Comparison of ENCODE assay signal across 8 mouse cellular contexts in genomic region chr11:100759611-100760233, GRCm38 (mm10). TPM values are rescaled to one million over a fixed set of nuclear protein-coding genes. Genes with fewer than 3 reads are reported as not detected.
DNase-seq lines count a peak whose midpoint lies in the region; ATAC-seq and TF ChIP-seq lines count a peak whose summit lies in the region.

Kcnh4 (minus strand) TSS chr11:100759942.

- H3K9ac ChIP-seq in CH12.LX (ENCODE audit: insufficient read depth, low read depth): peak within 1 kb of the TSS; percentile 20; the same call in 1 of the 2 replicates
- H3K9ac ChIP-seq in forebrain, embryonic 11.5 days (ENCODE audit: low read length): peak within 1 kb of the TSS; percentile 45

- H3K79me2 ChIP-seq in CH12.LX (replicated peaks; ENCODE audit: control insufficient read depth, extremely low read depth, insufficient read depth, poor library complexity, severe bottlenecking): no peaks in the 10 kb centered on the region

- H3K27me3 ChIP-seq in CH12.LX (replicated peaks): peaks cover 12% of the 10 kb centered on the region
- peaks cover 13% of the 10 kb centered on the region for H3K27me3 ChIP-seq in forebrain, embryonic 11.5 days (ENCODE audit: control insufficient read depth, insufficient read depth, low read length)

- dilution Hi-C loops in CH12.LX (cut with MboI; ENCODE audit: extremely low pct_ligation_motif_present, extremely low pct_unique_long_range_greater_than_20kb, low sequenced_read_pairs): no loop called here

- peak; percentile 93 for DNase-seq in CH12.LX (ENCODE audit: extremely low read depth)
- DNase-seq in adrenal gland, postnatal 14 days: peak; percentile 81
- DNase-seq in forebrain, embryonic 11.5 days (ENCODE audit: low spot score): peak; percentile 72
- peak; percentile 84 to 88 for DNase-seq in left cerebral cortex, postnatal 10 days (ENCODE audit: extremely low spot score in 1 of 2, low spot score in 2 of 2)
- DNase-seq in right cerebral cortex, postnatal 25 days: peak; percentile 84
- DNase-seq in adipocyte (ENCODE audit: low spot score): no peak

- H3K4me2 ChIP-seq in CH12.LX (ENCODE audit: insufficient read depth, low read depth, poor library complexity, severe bottlenecking): peak within 1 kb of the TSS; percentile 86
- H3K4me2 ChIP-seq in forebrain, embryonic 11.5 days (ENCODE audit: low read depth, low read length, severe bottlenecking): peak within 1 kb of the TSS; percentile 83

- TF ChIP-seq CTCF in CH12.LX (conservative IDR thresholded peaks at IDR 0.05 in 1 of 2, IDR thresholded peaks at IDR 0.05 in 1 of 2; ENCODE audit: low read depth in 2 of 2, low read length in 2 of 2): peak in 1 of 2 experiments; percentile 67; a peak in 2 of 4 replicates

- peak within 1 kb of the TSS; percentile 8; the same call in 1 of the 2 replicates for H3K27ac ChIP-seq in CH12.LX (ENCODE audit: insufficient read depth, low read depth)
- no peak within 1 kb of the TSS for H3K27ac ChIP-seq in forebrain, embryonic 11.5 days (ENCODE audit: low read depth, low read length)

- intact Hi-C loops in left cerebral cortex, postnatal 10 days (cut with DNase I): loop anchor here (2.0 to 10.0 kb wide), 2 partner anchors 45 to 195 kb away; no protein-coding TSS in a partner anchor

- no peaks in the 10 kb centered on the region for H3K9me3 ChIP-seq in CH12.LX (replicated peaks; ENCODE audit: low read length)
- H3K9me3 ChIP-seq in forebrain, embryonic 11.5 days (ENCODE audit: control insufficient read depth, low read length): no peaks in the 10 kb centered on the region

- TF ChIP-seq EP300 in CH12.LX (IDR thresholded peaks at IDR 0.05; ENCODE audit: low read length): no peak

- H3K4me1 ChIP-seq in CH12.LX (ENCODE audit: control insufficient read depth in 1 of 2, insufficient read depth in 2 of 2): peaks cover 26 to 57% of the 10 kb centered on the region in 2 experiments
- peaks cover 8% of the 10 kb centered on the region; the same call in 1 of the 2 replicates for H3K4me1 ChIP-seq in forebrain, embryonic 11.5 days (replicated peaks; ENCODE audit: control insufficient read depth, insufficient read depth, low read length)

- in situ Hi-C loops in CH12.LX (cut with MboI; ENCODE audit: low pct_ligation_motif_present, low pct_unique_long_range_greater_than_20kb, low sequenced_read_pairs): loop anchor here (10.0 kb wide), 1 partner anchor 195 kb away; no protein-coding TSS in a partner anchor

- peak; percentile 38; the same call in 1 of the 2 replicates for TF ChIP-seq POLR2A in CH12.LX (IDR thresholded peaks at IDR 0.05; ENCODE audit: low read depth, low read length)

- under 1% methylated on average over 49 of the region's 51 CpGs for WGBS in forebrain, embryonic 11.5 days

- TF ChIP-seq RAD21 in CH12.LX (IDR thresholded peaks at IDR 0.05; ENCODE audit: low read depth, low read length): peak; percentile 41

- peak; percentile 31; the same call in 1 of the 2 replicates for ATAC-seq in forebrain, embryonic 11.5 days (replicated peaks; ENCODE audit: low FRiP score)
- ATAC-seq in inflammation-experienced regulatory T-cells, adult 6 months: peak; percentile 78
- ATAC-seq in megakaryocyte, adult 5-6 weeks (ENCODE audit: poor library complexity, severe bottlenecking): peak; percentile 70

- H3K36me3 ChIP-seq in CH12.LX (replicated peaks in 1 of 2; ENCODE audit: control insufficient read depth in 1 of 2, insufficient read depth in 1 of 2, low read length in 1 of 2): peaks cover 6 to 20% of the 10 kb centered on the region in 2 experiments
- H3K36me3 ChIP-seq in forebrain, embryonic 11.5 days (ENCODE audit: control insufficient read depth, insufficient read depth, low read length): no peaks in the 10 kb centered on the region

- H3K4me3 ChIP-seq in CH12.LX (replicated peaks in 1 of 3; ENCODE audit: low read depth in 2 of 3, low read length in 2 of 3, poor library complexity in 1 of 3): peak within 1 kb of the TSS; percentile 46 to 61 (median 53)
- H3K4me3 ChIP-seq in forebrain, embryonic 11.5 days (ENCODE audit: low read depth, low read length): peak within 1 kb of the TSS; percentile 35

TF ChIP-seq in CH12.LX, 34 proteins besides CTCF, POLR2A, EP300 and RAD21:
- no peak for TF ChIP-seq ZNF384 (IDR thresholded peaks at IDR 0.05; ENCODE audit: low read depth, low read length)
- peak; percentile 62; the same call in 1 of the 2 replicates for TF ChIP-seq MAX (IDR thresholded peaks at IDR 0.05; ENCODE audit: low read length)
- TF ChIP-seq IRF4 (IDR thresholded peaks at IDR 0.05; ENCODE audit: low read depth, low read length): 0 out of 2 replicates have a peak, but pooled peaks have one; percentile 11
- TF ChIP-seq MYC (IDR thresholded peaks at IDR 0.05; ENCODE audit: low read depth, low read length): peak; percentile 73
- no peak for TF ChIP-seq E2F4 (IDR thresholded peaks at IDR 0.05; ENCODE audit: insufficient replicate concordance, low read depth, low read length)
- TF ChIP-seq SMC3 (IDR thresholded peaks at IDR 0.05; ENCODE audit: low read depth, low read length): peak; percentile 51
- 0 out of 2 replicates have a peak, but pooled peaks have one; percentile 4 for TF ChIP-seq ETS1 (conservative IDR thresholded peaks at IDR 0.05; ENCODE audit: low read depth, low read length)
- TF ChIP-seq ELF1 (IDR thresholded peaks at IDR 0.05; ENCODE audit: low read depth, low read length): 0 out of 2 replicates have a peak, but pooled peaks have one; percentile 7
- TF ChIP-seq MEF2A (IDR thresholded peaks at IDR 0.05; ENCODE audit: borderline replicate concordance, low read depth, low read length): 0 out of 2 replicates have a peak, but pooled peaks have one; percentile 2
- TF ChIP-seq MXI1 (IDR thresholded peaks at IDR 0.05; ENCODE audit: low read depth, low read length): peak; percentile 79
- no peak for TF ChIP-seq POLR2AphosphoS2 (IDR thresholded peaks at IDR 0.05; ENCODE audit: low read depth, low read length)
- TF ChIP-seq CHD2 (IDR thresholded peaks at IDR 0.05; ENCODE audit: low read length): peak; percentile 75
- TF ChIP-seq UBTF (IDR thresholded peaks at IDR 0.05; ENCODE audit: low read depth, low read length): peak; percentile 85

RNA-seq across cellular contexts. Expression of gene Kcnh4, which starts in this region (rescaled TPM):
- 1.8 and 2.2 TPM in 2 replicates for total RNA-seq in CH12.LX (2012; rRNA removed)
- 0.87 and 1.0 TPM in 2 replicates for total RNA-seq in CH12.LX (2014; rRNA removed)
- 3.4 and 4.0 TPM in 2 replicates for polyA plus RNA-seq in CH12.LX (2012; ENCODE audit: insufficient read length, low read depth)
- 0.11 and 0.15 TPM in 2 replicates for total RNA-seq in adrenal gland, postnatal 14 days (2021)
- 2.7 and 3.1 TPM in 2 replicates for polyA plus RNA-seq in forebrain, embryonic 11.5 days (2014; fragmentation: Nextera tagmentation; extraction: Ambion mirVana)
- polyA plus RNA-seq in inflammation-experienced regulatory T-cells, adult 6 months (2017; shearing (Covaris generic)): under 1 TPM in 1 of 3 experiments, not detected in 2; 0.47 TPM
- total RNA-seq in left cerebral cortex, postnatal 10 days (2021): 1 to 10 TPM; 7.8 to 9.5 TPM
- total RNA-seq in megakaryocyte, adult 5-6 weeks (2015): not detected in 2 replicates
- total RNA-seq in megakaryocyte, adult 5-6 weeks (2017): not detected in 2 replicates

Comparison
In these comparisons a context has a peak if more than half of its experiments do, and no peak if none do; other contexts are left out.
1. Peak in DNase-seq in adrenal gland, postnatal 14 days; RNA of the gene not detected or under 1 TPM.
2. Peak in ATAC-seq in inflammation-experienced regulatory T-cells, adult 6 months; RNA of the gene not detected or under 1 TPM.
3. Peak in ATAC-seq in megakaryocyte, adult 5-6 weeks; RNA of the gene not detected or under 1 TPM.